Mouse (Mus musculus) CD4-positive, CD25-positive, alpha-beta regulatory T cell, adult 4 months (primary cell): ENCODE data around the gene Wnt2b. TPM values are rescaled to one million over a fixed set of nuclear protein-coding genes. Genes with fewer than 3 reads are reported as not detected.

ENCODE experiments used
- ATAC-seq: one replicate; pipeline ENCODE4 v1.8.0; 2017
- polyA plus RNA-seq, 2 experiments: library from polyadenylated mRNA; unstranded; fragments of 100-300 nt; shearing (Covaris generic); gene quantifications; one replicate each; pipeline ENCODE4 v1.2.1; 2017

Wnt2b gene
- under 1 TPM; 0.35 to 0.75 TPM for polyA plus RNA-seq

DNA sequence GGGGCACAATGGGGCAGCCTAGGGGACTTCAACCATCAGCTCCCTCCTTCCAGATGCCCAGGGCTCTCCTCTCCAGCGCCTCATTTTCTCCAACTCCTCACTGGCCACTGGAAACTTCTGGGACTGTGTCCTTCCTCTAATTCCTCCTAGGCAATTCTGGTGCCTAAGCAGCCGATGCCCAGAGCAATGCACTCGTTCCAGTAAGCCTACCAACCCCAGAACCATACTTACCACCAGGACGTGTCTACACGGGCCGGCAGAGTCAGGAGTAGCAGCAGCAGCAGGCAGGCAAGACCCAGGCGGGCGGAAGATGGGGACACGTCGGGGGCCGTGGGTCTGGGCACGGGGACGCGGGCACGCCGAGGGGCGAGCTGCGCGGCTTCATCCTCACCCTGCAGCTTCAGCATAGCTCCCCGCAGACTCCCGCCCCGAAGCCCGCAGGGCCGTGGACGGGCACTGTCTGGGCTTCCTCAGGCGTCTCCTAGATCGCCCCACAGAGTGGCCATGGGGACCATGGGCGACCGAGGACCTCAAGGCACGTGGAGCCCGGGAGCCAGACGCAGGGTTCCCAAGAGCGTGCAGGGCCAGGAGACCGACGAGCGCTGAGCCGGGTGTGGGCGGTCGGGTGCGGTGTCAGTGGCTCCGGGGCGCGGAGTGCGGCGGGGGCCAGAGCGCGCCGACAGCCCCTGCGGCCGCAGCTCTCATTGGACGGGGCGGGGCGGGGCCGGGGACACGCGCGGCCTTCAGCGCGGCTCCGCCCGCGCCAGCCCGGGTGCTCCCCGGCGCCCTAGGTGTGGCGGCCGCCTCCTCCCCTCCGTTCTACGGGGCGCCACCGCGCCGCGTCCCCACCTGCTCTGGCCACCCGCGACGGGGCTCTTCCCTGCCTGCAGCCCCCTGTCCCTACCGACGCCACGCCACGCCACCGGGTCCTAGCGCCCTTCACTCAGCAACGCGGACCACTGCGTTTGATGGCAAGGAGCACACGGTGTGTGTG is at the start of gene Wnt2b:
Gene Wnt2b, minus strand, starts transcription at position 856 of the 994 bp plus-strand sequence.
- ATAC-seq, result peak; percentile 18

DNA sequence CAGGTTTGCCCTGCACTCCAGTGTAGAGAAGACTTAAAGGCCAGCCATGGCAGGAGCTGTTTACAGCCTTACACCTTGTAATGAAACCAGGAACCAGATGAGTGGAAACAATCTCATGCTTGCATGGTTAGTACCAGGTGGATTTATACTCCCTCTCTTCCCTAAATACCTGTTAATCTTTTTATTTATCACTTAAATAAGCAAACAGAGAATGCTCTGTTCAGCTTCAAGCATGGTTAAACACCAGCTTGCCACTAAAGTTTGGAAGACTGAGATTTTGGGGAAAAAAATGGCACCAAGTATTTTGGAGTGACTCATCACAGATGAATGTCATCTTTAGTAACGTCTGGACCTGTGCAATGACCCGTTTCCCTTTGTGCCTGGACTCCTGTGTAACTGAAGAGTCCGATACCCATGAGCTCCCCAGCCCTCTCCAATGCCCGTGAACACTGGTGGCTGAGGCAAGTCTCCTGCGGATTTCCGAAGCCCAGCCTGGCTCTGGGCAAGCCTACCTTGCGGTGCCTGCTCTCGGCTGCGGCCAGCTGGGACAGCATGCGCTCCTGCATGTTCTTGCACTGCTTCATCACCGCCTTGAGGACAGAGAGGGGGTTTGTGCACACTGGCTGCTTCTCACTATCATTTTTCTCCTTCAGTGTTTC is 49.1 kb upstream of the Wnt2b start:
- ATAC-seq, result no peak

DNA sequence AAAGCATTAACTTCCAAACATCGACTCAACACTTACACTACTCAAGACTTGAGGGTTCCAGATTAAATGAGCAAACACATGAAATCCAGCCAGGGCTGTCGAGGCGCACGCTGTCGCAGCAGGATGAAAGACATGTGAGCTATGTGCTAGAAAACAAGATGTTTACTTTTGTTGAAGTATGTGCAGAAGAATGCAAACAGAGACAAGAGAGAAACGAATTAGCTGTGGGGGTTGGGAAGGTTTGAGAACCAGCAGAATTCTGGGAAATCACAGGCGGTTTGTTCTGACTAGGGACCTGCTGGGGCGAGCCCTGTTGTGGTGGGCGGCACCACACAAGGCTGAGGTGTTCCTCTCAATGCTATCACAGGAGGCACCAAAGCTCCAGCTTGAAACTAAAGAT is 46.3 kb upstream of the Wnt2b start:
- ATAC-seq, result no peak

DNA sequence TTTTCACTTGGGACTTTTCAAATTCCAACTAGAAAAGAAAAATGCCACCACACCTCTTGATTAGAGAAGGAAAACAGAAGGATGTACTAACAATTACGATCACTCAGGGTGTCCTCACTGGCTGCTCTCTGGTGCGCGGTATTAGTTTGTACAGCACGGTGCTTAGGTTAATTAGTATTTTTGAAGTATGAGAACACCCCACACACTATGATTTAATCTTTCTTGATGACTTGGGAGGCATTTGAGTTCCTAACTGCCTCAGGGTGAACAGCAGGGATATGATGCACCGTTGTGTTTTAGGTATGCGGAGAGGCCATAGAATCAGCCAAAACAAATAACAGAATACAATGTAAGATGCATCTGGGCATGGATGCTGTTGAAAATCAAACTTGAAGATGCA is 44.4 kb upstream of the Wnt2b start:
- ATAC-seq, result no peak

DNA sequence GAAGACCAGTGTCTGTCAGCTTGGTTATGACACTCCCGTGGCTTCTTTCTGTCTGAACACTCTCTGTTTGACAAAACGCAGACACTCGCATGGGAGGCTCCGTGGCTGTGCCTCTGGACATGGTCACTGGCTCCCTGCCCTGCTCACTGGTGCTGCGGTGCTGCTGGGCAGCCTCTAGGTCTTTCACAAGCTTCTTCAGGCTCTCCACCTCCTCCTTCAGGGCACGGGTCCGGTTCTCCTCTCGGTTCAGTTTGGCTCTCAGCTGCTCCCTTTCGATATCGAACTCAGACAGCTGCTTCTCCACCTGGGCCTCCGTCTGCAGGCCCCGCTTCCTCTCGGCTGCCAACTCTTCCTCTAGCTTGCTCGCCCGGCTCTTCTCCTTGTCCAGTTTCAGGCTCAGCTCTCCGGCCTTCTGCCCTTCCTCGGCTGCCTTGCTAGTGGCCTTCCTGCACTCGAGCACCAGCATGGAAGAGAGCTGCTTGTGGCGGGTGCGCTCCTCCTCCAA is 43.9 kb upstream of the Wnt2b start:
- ATAC-seq, result no peak

DNA sequence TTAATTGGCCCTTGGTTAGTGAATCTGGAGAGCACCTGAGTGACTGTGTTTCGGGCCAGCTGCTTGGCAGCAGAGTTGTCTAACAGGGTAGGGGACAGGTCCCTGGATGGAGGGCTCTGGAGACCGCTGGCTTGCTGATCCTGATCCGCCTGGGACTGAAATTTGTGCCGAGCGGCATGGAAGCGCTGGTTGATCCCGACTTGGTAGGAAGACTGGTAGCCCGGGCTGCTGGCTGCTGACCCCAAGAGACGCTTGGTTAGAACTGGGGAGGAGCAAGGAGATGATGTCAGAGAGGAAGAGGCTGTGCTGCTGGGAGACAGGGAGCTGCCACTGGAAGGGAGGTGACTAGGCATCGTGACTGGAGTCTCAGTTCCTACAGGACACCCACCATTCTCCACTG is 43.3 kb upstream of the Wnt2b start:
- no peak for ATAC-seq

DNA sequence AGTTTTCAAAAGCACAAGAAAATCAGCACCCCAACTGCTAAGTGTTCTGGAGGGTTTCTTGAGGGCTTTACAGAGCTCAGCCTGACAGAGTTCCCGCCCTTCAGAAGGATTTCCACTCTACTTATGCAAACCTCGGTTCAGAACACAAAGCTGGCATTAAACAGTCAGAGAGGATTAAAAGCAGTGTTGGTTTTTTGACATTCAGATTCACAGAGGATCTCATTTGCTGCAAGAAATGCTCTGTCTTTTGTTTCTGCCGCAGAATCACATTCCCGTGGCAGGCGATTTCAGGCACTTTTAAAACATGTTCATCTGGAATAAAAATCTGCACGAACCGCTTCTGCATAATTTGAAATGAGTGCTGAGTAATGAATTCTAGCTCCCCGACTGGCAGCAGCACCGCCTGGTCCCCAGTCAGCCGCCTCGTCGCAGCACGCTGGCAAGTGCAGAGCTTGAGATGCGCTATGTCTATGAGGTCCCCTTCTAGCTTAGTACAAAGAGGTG is 42.3 kb upstream of the Wnt2b start:
- ATAC-seq, result no peak

DNA sequence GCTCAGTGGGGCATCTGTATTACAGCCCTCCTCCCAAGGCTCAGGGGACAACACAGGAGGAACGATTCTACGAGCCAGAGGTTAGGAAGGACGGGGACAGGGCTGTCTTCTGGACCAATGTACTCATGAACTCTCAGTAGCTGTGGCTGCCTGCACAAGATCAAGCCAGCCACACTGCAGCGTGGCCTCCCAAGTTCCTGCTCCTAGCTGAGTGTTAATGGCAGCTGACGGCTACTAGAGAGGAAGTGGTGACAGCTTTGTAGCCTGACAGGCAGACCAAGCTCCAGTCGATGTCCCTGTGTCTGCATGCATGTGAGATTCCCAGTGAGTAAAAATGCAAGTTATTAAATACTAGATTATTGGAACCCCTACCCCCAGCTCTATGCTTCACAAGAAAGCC is 39.7 kb upstream of the Wnt2b start:
- no peak for ATAC-seq

DNA sequence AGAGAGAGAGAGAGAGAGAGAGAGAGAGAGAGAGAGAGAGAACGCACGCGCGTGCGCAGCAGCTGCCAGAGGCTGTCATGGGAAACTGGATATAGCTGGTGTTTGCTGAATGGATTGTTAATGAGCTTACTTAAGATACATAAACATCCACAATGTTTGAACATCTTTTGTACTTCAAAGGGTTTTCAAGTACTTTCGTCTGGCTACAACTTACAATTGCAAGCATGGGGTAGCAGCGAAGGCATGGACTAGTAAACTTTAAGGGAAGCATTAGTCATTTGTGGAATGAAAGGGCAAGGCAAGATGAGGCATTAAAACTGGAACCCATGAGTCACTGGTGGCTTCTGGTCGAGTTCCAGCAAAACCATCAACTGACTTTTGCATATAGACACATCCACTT is 38.8 kb upstream of the Wnt2b start:
- ATAC-seq, result no peak

DNA sequence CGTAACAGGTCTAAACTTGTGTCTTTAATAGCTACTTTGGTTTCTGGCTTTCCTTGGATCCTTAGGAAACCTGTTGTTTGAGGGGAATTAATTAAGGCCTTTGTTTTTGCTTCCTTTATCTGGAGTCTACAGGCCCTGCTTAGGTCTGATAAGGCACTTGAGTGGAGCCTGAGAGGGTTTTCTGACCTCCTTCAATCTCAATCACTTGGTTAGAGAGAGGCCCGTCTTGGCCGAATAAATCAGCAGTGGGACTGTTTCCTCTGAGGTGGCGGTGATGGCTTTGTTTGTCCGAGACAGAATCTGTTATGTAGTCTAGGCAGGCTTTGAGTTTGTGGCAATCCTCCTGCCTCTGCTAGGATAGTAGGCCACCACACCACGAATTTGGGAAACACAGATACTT is 35.8 kb upstream of the Wnt2b start:
- ATAC-seq, result no peak

DNA sequence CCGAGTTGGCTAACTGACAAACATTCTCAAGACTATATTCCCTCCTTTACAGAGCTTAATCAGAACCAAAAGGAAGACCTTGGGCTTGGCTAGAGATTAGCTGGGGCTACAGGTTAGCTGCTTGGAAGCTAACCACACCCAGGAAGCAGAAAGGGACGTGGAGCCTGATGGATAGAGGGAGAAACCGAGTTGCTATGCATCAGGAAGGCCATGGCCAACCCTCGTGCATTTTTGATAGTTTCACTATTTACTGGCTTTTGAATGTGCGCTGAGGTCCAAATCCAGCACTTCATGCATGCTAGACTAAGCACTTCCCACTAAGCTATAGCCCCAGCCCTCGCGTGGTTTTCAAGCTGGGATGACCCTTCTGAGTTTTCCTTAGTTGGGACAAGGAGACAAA is 34.0 kb upstream of the Wnt2b start:
- ATAC-seq, result no peak

DNA sequence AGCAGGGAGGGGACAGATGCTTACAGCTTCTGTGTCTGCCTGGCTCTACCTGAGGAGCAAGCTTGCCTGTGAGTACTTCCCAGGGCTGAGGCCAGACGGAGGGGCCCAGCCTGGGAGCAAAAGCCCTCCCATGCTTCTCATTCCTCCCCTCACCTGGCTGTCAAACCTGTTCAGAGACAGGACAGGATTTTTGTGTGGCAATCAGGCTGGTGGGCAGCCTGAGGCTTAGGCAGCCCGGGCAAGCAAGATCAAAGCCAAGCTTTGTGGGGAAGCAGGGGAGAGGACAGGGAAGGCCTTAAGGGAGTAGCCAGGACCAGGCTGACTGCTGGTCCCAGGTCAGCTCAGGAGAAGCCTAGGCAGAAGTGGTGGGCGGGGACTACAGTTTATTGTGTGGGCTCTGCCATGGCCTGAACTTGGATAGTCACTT is 32.7 kb upstream of the Wnt2b start:
- no peak for ATAC-seq

DNA sequence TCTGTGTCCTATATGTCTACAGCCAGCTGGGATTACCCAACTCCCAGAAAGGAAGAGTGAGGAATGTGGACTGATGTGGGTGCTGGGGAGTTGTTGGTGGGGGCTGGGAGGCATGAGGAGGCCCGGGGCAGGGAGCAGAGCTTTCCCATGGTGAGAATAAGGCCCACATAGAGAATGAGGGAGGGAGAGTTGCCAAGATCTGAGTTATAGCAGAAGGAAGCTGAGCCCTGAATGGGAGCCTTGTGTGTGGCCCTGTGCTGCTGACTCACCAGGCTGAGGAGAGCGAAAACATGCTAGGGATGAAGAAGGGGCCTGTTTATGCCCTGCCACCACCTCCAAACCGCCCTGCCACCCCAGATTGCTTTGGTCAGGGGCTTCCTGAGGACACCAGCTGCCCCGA is 32.1 kb upstream of the Wnt2b start:
- no peak for ATAC-seq

DNA sequence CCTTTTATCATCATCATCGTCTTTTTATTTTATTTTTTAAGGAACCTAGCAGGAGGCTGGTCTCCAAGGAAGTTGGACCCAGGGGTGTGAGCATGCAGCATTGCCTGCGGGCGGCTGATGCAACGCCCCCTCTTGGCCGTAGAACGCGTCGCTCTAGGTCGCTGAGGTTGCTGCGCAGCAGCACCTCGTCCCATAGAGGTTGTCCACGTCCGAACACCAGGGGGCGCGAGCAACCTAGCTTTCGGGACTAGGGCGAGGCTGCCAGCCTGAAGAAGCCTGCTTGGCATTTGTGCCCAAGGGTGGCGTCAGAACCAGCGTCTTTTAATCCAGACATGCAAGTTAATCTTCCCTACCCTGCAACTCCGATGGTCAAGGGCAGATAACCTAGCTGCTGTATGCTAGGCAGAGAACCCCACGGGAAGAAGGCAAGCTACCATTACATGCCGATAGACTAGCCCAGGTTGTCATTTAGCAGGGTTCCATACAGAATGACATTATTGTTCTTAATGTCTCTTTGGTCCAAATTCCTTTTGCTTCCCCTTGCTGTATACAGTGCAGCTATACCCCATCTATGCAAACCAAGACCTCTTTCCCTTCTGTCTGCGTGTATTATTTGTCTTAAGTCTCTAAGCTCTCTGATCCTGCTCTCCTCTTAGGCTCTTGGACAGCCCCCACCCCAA is 31.1 kb upstream of the Wnt2b start:
- peak; percentile 77 for ATAC-seq

DNA sequence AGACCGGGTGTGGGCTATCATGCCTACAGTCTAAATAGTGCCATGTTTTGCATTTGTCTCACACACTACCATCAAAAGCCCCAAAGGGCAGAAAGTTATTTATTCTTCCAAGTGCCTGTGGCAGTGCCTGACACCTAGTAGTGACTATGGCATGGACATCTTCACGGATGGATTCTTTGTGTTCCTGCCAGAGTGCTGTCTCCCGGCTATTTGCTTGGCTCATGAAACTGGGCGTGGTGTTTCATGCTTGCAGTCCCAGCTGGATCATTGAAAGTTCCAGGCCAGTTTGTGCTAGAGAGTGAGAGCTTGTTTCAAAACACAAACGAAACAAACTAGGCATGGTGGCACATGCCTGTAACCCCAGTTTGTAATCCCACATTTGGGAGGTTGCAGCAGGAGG is 30.0 kb upstream of the Wnt2b start:
- ATAC-seq, result no peak

DNA sequence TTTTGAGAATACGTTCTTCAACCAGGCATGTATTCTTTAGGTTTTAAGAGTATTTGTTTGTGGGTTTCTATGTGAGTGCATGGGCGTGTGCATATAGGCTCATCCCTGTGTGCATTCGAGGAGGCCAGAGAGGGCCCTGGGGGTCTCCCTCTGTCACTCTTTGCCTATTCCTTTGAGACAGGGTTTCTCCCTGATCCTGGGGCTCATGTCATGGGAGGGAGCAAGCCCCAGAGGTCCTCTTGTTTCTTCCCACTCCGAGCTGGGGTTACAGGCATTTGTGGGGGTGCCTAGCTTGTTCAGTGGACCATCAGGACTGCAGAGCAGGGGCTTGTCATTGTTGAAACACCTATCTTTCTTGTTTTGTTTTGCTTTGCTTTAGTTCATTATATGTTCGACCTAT is 26.2 kb upstream of the Wnt2b start:
- ATAC-seq, result no peak

DNA sequence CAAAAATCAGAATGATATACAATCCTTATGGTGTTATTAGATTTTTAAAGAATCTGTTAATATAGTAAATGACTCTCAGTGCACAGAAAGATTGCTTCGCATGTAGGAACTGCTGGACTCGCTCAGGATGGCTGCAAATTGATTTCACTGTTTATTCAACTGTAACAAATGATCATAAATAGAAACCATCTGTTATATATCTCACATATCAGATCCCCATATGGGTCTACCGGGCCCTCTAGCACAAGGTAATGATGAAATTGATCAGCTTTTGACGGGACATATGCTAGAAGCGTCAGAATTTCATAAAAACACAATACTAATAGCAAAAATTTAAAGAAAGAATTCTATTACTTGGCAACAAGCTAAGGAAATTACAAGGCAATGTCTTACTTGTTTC is 18.0 kb upstream of the Wnt2b start:
- no peak for ATAC-seq

DNA sequence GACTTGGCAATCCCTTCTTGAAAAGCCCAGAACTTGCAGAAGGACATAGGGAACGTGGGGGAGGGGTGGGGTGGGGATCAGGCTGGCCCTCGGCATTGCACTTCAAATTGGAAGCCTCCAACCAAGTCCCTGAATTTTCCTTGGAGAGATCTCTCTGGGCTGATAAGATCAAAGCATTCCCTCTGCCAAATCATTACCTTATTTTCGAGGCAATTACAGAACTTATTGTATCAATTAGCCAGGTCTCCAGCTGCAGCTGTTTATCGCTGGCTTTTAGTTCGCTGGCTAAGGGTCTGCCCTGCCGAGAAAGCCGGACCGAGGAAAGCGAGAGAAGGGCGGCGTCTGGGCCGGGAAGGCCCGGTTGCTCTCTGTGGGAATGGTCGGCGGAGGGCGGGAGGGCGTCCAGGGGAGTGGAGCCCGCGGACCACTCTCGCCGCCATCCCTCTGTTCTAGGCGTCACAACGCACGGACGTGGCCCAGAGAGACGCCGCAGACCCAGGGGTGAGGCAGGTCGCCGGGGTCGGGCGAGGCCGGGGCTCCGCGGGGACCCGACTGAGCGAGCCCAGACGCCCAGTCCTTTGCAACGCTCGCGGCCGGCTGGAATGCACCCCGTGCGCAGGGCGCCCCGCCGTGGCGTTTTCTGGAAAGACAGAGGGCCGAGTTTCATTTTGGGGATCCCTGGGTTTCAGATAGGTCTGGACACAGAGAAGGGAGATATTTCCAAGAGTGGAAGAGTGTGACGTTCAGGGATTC is 6.0 kb upstream of the Wnt2b start:
- peak; percentile 60 for ATAC-seq

DNA sequence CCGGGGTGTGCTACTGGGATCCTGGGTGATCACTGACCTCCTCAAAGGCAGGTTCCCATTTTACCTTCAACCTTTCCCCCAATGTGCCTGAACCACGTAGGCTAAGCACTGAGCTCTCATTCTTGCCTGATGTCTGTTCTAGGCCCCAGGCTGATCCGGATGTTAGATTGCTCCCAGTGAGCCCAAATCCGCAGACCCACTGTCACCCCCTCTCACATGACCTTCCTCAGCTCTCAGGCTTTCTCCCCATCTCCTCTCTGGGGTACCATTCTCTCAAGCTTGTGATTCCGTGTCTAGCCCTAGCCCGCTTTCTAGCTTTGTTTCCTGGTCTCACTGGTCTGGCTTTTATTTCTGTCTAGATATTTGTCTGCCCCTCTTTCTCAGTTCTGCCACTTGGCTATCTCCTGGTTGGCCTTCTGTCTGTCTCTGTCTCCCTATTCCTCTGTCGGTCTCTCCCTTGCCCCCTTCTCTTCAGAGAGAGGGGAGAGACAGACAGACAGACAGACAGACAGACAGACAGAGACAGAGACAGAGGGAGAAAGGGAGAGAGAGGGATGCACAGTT is 4.4 kb upstream of the Wnt2b start:
- no peak for ATAC-seq

DNA sequence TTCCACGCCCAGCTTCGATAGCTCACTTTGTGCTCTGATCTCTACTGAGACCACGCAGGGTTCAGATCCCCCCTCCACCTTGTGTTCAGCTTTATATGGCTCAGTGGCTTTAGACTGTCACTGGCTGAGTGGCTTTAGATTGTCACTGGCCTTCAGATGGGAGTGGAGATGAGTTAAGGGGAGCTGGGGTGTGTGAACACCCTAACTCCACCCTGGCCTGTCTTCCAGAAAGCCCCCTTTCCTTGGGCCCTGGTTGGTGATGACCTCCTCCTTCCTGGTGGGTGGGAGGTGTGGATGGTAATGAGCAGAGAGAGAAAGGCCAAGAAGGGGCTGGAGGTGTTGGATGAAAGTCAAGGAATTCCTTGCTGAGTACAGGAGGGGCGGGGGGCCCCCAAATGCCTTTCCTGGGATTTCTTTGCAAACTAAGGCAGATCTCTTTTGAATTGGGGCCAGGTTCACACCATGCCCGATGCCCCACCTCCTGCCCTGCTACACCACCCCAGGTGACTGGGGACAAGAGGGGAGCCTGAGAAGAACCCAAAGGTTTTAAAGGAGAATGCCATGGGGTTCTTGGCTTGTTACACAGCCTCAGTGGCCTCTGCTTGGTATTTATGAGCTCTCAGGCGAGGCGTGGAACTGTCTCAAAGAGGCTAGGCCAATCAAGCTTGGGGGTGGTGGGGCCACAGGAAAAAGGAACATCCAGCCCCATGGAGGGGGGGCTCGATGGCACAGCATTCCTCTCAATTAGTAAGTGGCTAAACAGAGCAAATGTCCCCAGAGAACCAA is 3.5 kb upstream of the Wnt2b start:
- no peak for ATAC-seq
